Mouse (Mus musculus) right cerebral cortex, postnatal 25 days (tissue): Measurements from ENCODE around the gene Sec14l1.
A peak's percentile ranks its signal among the peaks of the same experiment; 100 is the strongest.

Source experiments
- DNase-seq: peaks from one replicate; pipeline ENCODE4 v3.0.0; 2022

Gene Sec14l1

GRCm38 (mm10) chr11:117194475-117194937 is 79.5 kb downstream of the Sec14l1 start:
- no peak for DNase-seq

- DNase-seq, result no peak
These were observed 80.6 kb downstream of the Sec14l1 start for GRCm38 (mm10) chr11:117195616-117196015.

- no peak for DNase-seq
These were observed 81.7 kb downstream of the Sec14l1 start for GRCm38 (mm10) chr11:117196681-117197080.

- no peak for DNase-seq
These were observed 83.2 kb downstream of the Sec14l1 start for GRCm38 (mm10) chr11:117198122-117198521.

GRCm38 (mm10) chr11:117199282-117200175 is 84.6 kb downstream of the Sec14l1 start, which contains the start of gene Sept9:
TSS of gene Sept9 (plus strand) at chr11:117199661.
- no peak for DNase-seq

GRCm38 (mm10) chr11:117201846-117202245 is 86.9 kb downstream of the Sec14l1 start:
- no peak for DNase-seq

GRCm38 (mm10) chr11:117204606-117205005 is 89.6 kb downstream of the Sec14l1 start:
- DNase-seq, result no peak

GRCm38 (mm10) chr11:117205042-117205441 is 90.1 kb downstream of the Sec14l1 start:
- no peak for DNase-seq

- DNase-seq, result no peak
These were observed 90.5 kb downstream of the Sec14l1 start for GRCm38 (mm10) chr11:117205447-117205846.

GRCm38 (mm10) chr11:117207436-117207835 is 92.5 kb downstream of the Sec14l1 start:
- DNase-seq, result no peak

GRCm38 (mm10) chr11:117208151-117208673 is 93.2 kb downstream of the Sec14l1 start:
- peak; percentile 52 for DNase-seq
